Mouse (Mus musculus) bone marrow, adult 2 months (tissue): ENCODE measurements around the gene Gm10338. TPM values are rescaled to one million over a fixed set of nuclear protein-coding genes. Genes with fewer than 3 reads are reported as not detected.
"Not testable (repeated sequence)": the region's sequence is repeated elsewhere in the genome, so short reads cannot be mapped to it uniquely, and the experiment has no call there.

Source experiments
- H3K27ac ChIP-seq: fragments of 200-500 bp; 2 replicates; pipeline ENCODE4 v1.5.1; 2012; ENCODE audit warnings: low read depth, mild to moderate bottlenecking, control low read depth, inconsistent platforms, low read length; ENCODE audit not compliant: control insufficient read depth, poor library complexity, insufficient read depth
- H3K4me1 ChIP-seq: fragments of 200-500 bp; 2 replicates; pipeline ENCODE4 v1.6.1; 2011; ENCODE audit warnings: low read length; ENCODE audit not compliant: control insufficient read depth, insufficient read depth
- H3K4me3 ChIP-seq: fragments of 200-500 bp; replicated peaks from 2 replicates; pipeline ENCODE3; 2011; ENCODE audit warnings: mild to moderate bottlenecking, low read depth, low read length, control low read depth; ENCODE audit not compliant: control insufficient read depth
- WGBS: fragments of 180-500 bp; shearing (Covaris S2); methylation state at CpG from one replicate; pipeline ENCODE4 v1.1.7; 2018; 5-methylcytosine and 5-hydroxymethylcytosine counted together
- polyA plus RNA-seq: library from polyadenylated mRNA; stranded (reverse); fragments of >200 nt; gene quantifications from 2 replicates; pipeline ENCODE4 v1.2.4, GENCODE M21; 2011; ENCODE audit warnings: low replicate concordance; ENCODE audit not compliant: missing spikeins, insufficient read depth, insufficient read length

The Gm10338 gene
- polyA plus RNA-seq = not detected in 2 replicates

DNA sequence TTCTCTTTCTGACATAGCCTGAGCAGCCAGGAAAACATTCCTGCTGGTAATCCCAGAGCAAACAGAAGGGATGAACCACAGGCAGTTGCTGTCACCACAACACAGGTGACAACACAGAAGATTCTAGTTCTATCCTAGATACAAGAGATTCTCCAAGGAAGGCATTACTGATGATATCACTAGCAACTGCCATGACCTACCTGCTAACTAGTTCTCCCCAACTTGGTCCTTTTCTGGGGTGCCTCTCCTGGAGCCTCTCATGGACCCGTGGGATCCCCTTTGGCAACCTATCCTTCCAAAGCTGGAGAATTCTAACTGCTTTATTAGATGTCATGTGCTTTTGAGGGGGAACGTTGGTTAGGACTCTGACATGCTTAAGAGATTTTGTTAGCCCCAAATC is at the start of gene Gm10338:
TSS of gene Gm10338 (minus strand) at position 101 of the 400 bp plus-strand sequence.
- not testable (repeated sequence) for H3K27ac ChIP-seq, H3K4me3 ChIP-seq, H3K4me1 ChIP-seq
- WGBS = no CpG with 5 or more reads among the region's 2 CpGs

- no CpG with 5 or more reads among the region's 2 CpGs for WGBS
- not testable (repeated sequence) for H3K27ac ChIP-seq, H3K4me1 ChIP-seq, H3K4me3 ChIP-seq
Measured at GRCm38 (mm10) chr14:7643872-7644271, 48.5 kb upstream of the Gm10338 start, which contains the start of gene Gm10128. Gm10128 (minus strand) TSS chr14:7643972.

DNA sequence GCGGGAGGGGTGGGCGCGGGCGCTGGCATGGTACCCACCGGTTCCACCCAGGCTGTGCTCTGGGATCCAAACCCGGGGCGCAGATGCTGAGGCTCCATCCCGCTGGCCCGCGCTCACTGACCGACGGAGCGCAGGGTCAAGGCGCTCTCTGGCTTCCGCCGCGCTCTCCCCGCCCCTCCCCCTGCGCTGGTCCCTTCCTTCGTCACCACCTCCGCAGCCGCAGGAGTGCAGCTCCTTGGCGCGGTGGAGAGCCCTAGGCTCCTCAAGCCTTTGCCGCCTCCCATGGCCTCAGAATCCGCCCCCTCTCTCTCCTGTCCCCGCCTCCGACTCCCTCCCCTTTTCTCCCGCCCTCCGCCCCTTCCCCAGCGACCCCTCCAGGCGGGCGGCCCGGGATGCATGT is 27.0 kb downstream of the Gm10338 start, which contains the start of gene Gm3558:
TSS of gene Gm3558 (minus strand) at position 185 of the 400 bp plus-strand sequence.
- 0% methylated on average over 3 of the region's 34 CpGs for WGBS
- H3K4me1 ChIP-seq, H3K27ac ChIP-seq, H3K4me3 ChIP-seq: not testable (repeated sequence)

DNA sequence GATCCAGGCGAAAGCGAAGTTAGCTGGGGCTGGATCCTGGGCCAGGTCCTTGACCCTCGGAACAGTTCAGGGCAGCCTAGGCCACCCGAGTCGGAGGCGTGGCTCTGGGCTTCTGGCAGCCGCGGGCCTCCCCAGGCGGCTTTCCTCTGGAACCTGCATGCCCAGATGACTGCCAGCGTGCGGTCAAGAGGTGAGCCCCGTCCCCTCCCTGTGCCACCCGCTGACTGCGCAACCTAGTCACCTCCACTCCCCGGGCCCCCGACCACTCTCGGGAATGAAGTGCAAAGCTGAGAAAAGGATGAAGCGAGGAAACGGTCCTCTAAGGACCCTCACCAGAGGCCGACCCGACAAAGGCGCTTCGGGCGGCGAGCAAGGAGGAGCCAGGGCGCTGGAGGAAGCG is 27.5 kb downstream of the Gm10338 start:
- not testable (repeated sequence) for H3K27ac ChIP-seq, H3K4me1 ChIP-seq, H3K4me3 ChIP-seq
- WGBS = 2% methylated on average over 19 of the region's 27 CpGs

GRCm38 (mm10) chr14:7567266-7567665 is 28.1 kb downstream of the Gm10338 start:
- H3K4me3 ChIP-seq, H3K27ac ChIP-seq, H3K4me1 ChIP-seq: not testable (repeated sequence)
- WGBS = 6% methylated on average over 8 of the region's 9 CpGs

Other genes starting within 250 kb of the Gm10338 start
- not detected in 2 replicates for gene Gm8374, start 230.5 kb downstream of the Gm10338 start, polyA plus RNA-seq
- gene Gm3755, start 144.7 kb downstream of the Gm10338 start, polyA plus RNA-seq = not detected in 2 replicates
- gene Gm3752, start 111.8 kb downstream of the Gm10338 start, polyA plus RNA-seq = not detected in 2 replicates
- gene Gm3558, start 27.0 kb downstream of the Gm10338 start, polyA plus RNA-seq = not detected in 2 replicates
- gene Gm10128, start 48.4 kb upstream of the Gm10338 start, polyA plus RNA-seq = not detected in 2 replicates
- gene Gm26661, start 196.0 kb upstream of the Gm10338 start, polyA plus RNA-seq = not detected in 2 replicates
- 2.9 and 5.4 TPM in 2 replicates for gene Flnb, start 222.4 kb upstream of the Gm10338 start, polyA plus RNA-seq